Mouse (Mus musculus) frontal cortex, postnatal 14 days (tissue): ENCODE data around the gene Slc44a5.

Experiments used
- DNase-seq, 2 experiments: peaks; one replicate each; pipeline ENCODE4 v3.0.0; 2022; ENCODE audit warnings: low spot score in 2 of 2

Gene Slc44a5

DNA sequence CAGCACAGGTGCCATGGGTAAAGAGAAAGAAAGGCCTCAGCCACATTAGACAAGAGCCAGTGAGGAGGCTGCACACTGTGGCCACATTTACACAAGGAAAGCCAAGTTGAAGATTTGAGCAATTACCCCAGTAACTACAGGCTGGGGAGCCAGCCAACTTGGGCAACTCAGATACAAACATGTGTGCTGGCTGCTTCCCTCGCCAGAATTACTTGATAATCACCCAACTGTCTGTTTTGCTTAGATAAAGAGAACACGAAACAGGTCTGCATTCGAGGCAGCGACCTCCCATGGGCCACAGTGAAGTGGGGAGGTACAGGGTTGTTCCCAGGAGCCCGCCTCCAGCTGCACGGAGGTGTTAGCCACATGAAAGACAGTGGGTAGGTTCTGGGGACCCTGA is 324.3 kb downstream of the Slc44a5 start:
- no peak for DNase-seq

DNA sequence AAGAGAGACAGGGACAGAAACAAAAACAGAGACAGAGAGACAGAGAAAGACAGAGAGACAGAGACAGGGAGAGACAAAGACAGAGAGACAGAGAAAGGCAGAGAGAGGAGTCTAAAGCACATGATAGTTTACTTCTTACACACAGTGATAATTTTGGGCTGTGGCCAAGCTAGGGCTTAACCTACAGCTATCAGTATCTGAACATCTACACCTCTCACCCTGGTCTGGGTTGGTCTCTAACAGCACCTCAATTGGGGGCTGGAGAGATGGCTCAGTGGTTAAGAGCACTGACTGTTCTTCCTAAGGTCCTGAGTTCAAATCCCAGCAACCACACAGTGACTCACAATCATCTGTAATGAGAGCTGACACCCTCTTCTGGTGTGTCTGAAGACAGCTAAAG is 325.3 kb downstream of the Slc44a5 start:
- no peak for DNase-seq

DNA sequence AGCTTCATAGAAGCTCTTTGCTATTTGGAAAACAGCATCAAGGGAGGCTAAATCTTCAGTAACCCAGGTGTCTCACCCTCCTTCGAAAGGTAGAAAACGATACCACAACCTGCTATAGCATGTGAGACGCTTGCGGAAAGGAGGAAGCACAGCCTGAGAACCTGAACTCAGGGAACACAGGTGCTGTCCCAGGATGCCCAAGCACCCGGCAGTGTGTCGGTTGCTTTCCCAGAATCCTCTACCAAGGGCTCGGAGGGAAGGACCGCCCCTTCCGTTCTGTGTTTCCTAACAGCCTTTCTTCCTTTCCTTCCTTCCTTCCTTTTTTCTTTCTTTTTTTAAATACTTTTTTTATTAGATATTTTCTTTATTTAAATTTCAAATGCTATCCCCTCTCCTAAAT is 326.8 kb downstream of the Slc44a5 start:
- no peak for DNase-seq

DNA sequence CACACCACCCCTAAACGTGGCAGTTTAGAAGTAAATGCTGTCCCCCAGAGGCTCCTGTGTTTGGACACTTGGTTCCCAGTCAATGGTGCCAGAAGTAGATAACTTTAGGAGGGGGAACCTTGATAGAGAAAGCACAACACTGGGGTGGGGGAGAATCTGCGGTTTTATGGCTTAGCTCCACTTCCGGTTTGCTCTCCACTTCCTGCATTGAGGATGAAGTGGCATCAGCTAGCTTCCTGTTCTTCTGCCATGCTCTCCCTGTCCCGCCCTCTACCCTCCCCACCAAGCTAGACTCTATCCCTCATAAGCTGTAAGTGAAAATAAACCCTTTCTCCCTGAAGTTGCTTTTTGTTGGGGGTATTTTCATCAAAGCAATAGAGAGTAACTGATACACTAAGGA is 327.9 kb downstream of the Slc44a5 start:
- no peak for DNase-seq

DNA sequence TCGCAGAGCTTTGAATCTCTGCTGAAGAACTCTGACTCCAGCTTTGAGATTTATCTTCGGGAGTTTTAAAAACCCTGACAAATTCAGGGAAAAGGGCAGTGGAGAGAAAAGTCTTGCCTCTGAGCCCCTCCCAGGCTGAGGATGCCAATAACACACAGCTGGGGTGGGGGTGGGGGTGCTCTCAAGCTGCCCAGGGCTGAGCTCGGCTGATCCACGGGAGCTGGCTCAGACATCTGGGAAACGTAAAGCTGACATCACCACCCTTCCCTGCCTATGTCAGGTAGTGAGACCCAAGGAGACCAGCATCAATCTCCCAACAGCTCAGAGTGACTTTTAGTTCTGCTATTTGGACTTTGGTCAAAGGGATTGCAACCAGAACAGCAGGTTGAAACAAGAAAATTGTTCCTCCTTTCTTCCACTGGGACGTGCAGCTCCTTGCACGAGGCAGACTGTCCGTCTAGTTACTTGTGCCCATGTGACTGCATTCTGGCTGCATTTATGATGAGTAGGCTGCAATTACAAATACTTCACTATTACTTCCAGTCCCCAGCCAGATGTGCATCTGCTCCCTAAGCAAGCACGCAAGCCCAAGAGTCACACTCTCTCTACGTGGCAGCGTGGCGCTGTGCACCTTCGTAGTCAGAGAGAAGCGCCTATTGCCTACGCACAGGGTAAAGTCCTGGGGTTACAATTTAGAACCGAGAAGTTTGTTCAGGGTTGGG is 332.1 kb downstream of the Slc44a5 start:
- no peak for DNase-seq

DNA sequence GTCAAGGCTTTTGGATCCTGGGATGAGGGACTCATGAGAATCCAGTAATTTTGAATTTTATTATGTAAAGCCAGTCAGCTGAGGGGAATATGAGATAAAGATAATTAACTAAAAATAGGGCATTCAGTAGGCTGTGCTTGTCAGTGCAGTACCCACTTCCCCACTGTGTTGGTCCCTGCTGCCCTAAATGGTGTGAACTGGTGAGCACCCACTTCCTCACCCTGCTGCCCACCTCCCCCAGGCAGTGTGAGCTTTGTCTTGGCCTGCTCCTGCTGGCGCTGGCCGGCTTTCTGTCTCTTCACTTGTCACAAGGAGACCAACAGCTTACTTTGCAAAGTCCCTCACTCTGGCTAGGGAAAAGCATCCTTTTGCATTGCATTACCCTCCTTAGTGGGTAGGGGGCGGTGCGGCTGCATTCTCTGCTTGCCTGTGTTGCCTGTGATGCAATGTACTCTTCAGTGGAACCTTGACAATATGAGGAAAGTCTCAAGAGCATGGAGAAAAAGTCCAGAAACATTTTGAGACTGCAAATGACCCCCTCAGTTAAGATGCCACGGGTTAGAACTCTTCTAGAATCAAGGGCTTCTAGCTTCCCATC is 344.5 kb downstream of the Slc44a5 start:
- no peak for DNase-seq
